Mouse (Mus musculus) spleen, adult 2 months (tissue): ENCODE data around the gene Grik3. TPM values are rescaled to one million over a fixed set of nuclear protein-coding genes. Genes with fewer than 3 reads are reported as not detected.

ENCODE experiments used
- DNase-seq, 2 experiments: peaks; one replicate each; pipeline versions ENCODE4 v3.0.0 to v3.0.0-alpha.2; 2012 to 2021; ENCODE audit warnings: low spot score in 2 of 2, low read depth in 1 of 2
- H3K27ac ChIP-seq: fragments of 200-500 bp; 2 replicates; pipeline ENCODE4 v1.5.1; 2012; ENCODE audit warnings: low read length, inconsistent platforms; ENCODE audit not compliant: insufficient read depth
- H3K27me3 ChIP-seq: fragments of 200-500 bp; 2 replicates; pipeline ENCODE4 v1.6.1; 2012; ENCODE audit warnings: mild to moderate bottlenecking, moderate library complexity, low read length, inconsistent platforms; ENCODE audit not compliant: control insufficient read depth, insufficient read depth
- H3K36me3 ChIP-seq: fragments of 200-500 bp; 2 replicates; pipeline ENCODE4 v1.6.1; 2012; ENCODE audit warnings: mild to moderate bottlenecking, low read length, inconsistent platforms; ENCODE audit not compliant: control insufficient read depth, insufficient read depth
- H3K4me1 ChIP-seq: fragments of 200-500 bp; 2 replicates; pipeline ENCODE4 v1.6.1; 2011; ENCODE audit warnings: inconsistent platforms; ENCODE audit not compliant: control insufficient read depth, insufficient read depth, insufficient read length
- H3K4me3 ChIP-seq: fragments of 200-500 bp; 2 replicates; pipeline ENCODE4 v1.5.1; 2011; ENCODE audit warnings: mild to moderate bottlenecking, inconsistent platforms; ENCODE audit not compliant: insufficient read depth, insufficient read length; ENCODE audit errors: extremely low read depth
- CTCF ChIP-seq: fragments of 200-500 bp; IDR thresholded peaks from 2 replicates; pipeline ENCODE4 v1.5.1; 2011; ENCODE audit warnings: mild to moderate bottlenecking, inconsistent platforms; ENCODE audit not compliant: insufficient read depth, insufficient read length, insufficient replicate concordance; ENCODE audit errors: extremely low read depth
- POLR2A ChIP-seq: fragments of 200-500 bp; IDR thresholded peaks from 2 replicates; pipeline ENCODE4 v1.6.1; 2011; ENCODE audit warnings: low read depth, low read length, inconsistent platforms
- WGBS: fragments of 180-500 bp; shearing (Covaris S2); methylation state at CpG from one replicate; pipeline ENCODE4 v1.1.7; 2018; 5-methylcytosine and 5-hydroxymethylcytosine counted together
- polyA plus RNA-seq: library from polyadenylated mRNA; depleted of rRNA; stranded (reverse); fragments of >200 nt; gene quantifications from 2 replicates; pipeline ENCODE4 v1.2.3, GENCODE M21; 2012

Gene Grik3
- polyA plus RNA-seq, 1 experiment = 0.04 TPM

- no peaks in the 10 kb centered on the region for H3K36me3 ChIP-seq
- TF ChIP-seq POLR2A (no peak), CTCF (no peak)
- H3K27me3 ChIP-seq = no peaks in the 10 kb centered on the region
- no peak overlapping the region for H3K4me3 ChIP-seq
- no peaks in the 10 kb centered on the region for H3K4me1 ChIP-seq
- H3K27ac ChIP-seq = no peak overlapping the region
- WGBS = 80% methylated on average over 9 of the region's 9 CpGs
- DNase-seq = no peak
Measured at GRCm38 (mm10) chr4:125640520-125640919, 150.0 kb downstream of the Grik3 start.

- DNase-seq = no peak
- Histone ChIP-seq H3K4me3 (no peak overlapping the region), H3K36me3 (no peaks in the 10 kb centered on the region), H3K27ac (no peak overlapping the region), H3K4me1 (no peaks in the 10 kb centered on the region), H3K27me3 (no peaks in the 10 kb centered on the region)
- WGBS = 89% methylated on average over 15 of the region's 15 CpGs
- TF ChIP-seq POLR2A (no peak), CTCF (no peak)
Measured at GRCm38 (mm10) chr4:125640921-125641663, 150.6 kb downstream of the Grik3 start.

- TF ChIP-seq POLR2A = no peak
- H3K4me3 ChIP-seq = no peak overlapping the region
- DNase-seq = no peak
- no peaks in the 10 kb centered on the region for H3K27me3 ChIP-seq
- no peak overlapping the region for H3K27ac ChIP-seq
- WGBS = 85% methylated on average over 23 of the region's 23 CpGs
- H3K4me1 ChIP-seq = no peaks in the 10 kb centered on the region
- H3K36me3 ChIP-seq = no peaks in the 10 kb centered on the region
Measured at GRCm38 (mm10) chr4:125644581-125645568, 154.4 kb downstream of the Grik3 start.

- no peaks in the 10 kb centered on the region for H3K4me1 ChIP-seq
- 16% methylated on average over 24 of the region's 24 CpGs for WGBS
- TF ChIP-seq POLR2A = no peak
- no peak for TF ChIP-seq CTCF
- H3K4me3 ChIP-seq = no peak overlapping the region
- H3K27ac ChIP-seq = no peak overlapping the region
- no peaks in the 10 kb centered on the region for H3K36me3 ChIP-seq
- DNase-seq = no peak
- H3K27me3 ChIP-seq = no peaks in the 10 kb centered on the region
Measured at GRCm38 (mm10) chr4:125651676-125652246, 161.3 kb downstream of the Grik3 start.

GRCm38 (mm10) chr4:125656031-125656430 lies 165.5 kb downstream of the Grik3 start:
- Histone ChIP-seq H3K36me3 (no peaks in the 10 kb centered on the region), H3K27me3 (no peaks in the 10 kb centered on the region), H3K27ac (no peak overlapping the region), H3K4me1 (no peaks in the 10 kb centered on the region), H3K4me3 (no peak overlapping the region)
- DNase-seq = no peak
- WGBS = 93% methylated on average over 19 of the region's 19 CpGs
- no peak for TF ChIP-seq POLR2A

- WGBS = 84% methylated on average over 8 of the region's 8 CpGs
- no peak for TF ChIP-seq POLR2A
- TF ChIP-seq CTCF = no peak
- H3K27ac ChIP-seq = no peak overlapping the region
- H3K4me3 ChIP-seq = no peak overlapping the region
- H3K27me3 ChIP-seq = no peaks in the 10 kb centered on the region
- H3K4me1 ChIP-seq = no peaks in the 10 kb centered on the region
- H3K36me3 ChIP-seq = no peaks in the 10 kb centered on the region
- no peak for DNase-seq
Measured at GRCm38 (mm10) chr4:125658376-125658775, 167.9 kb downstream of the Grik3 start.
